Mouse (Mus musculus) adrenal gland, adult 18-20 months (tissue): Measurements from ENCODE around the gene Sycp3. TPM values are rescaled to one million over a fixed set of nuclear protein-coding genes. Genes with fewer than 3 reads are reported as not detected.
A peak's percentile ranks its signal among the peaks of the same experiment; 100 is the strongest.
"Not testable (repeated sequence)": the region's sequence is repeated elsewhere in the genome, so short reads cannot be mapped to it uniquely, and the experiment has no call there.

ENCODE experiments used
- DNase-seq, 2 experiments: peaks; one replicate each; pipeline ENCODE4 v3.0.0; 2021 to 2022; ENCODE audit warnings: low spot score in 2 of 2
- total RNA-seq, 2 experiments: library from RNA; stranded (reverse); gene quantifications; 1 replicate in 1 of 2; 2 replicates in 1 of 2; pipeline ENCODE4 v1.2.3; 2021

The Sycp3 gene
- total RNA-seq, 2 experiments from 2014 or later, result 2.2 to 9.2 TPM

- no peak for DNase-seq
Measured at GRCm38 (mm10) chr10:88499993-88500392, 40.6 kb downstream of the Sycp3 start.

- DNase-seq, result no peak
Measured at GRCm38 (mm10) chr10:88501370-88501769, 42.0 kb downstream of the Sycp3 start.

GRCm38 (mm10) chr10:88501886-88502765 lies 42.8 kb downstream of the Sycp3 start:
- no peak for DNase-seq

GRCm38 (mm10) chr10:88502919-88503318 lies 43.5 kb downstream of the Sycp3 start:
- no peak for DNase-seq

GRCm38 (mm10) chr10:88503421-88504314 lies 44.3 kb downstream of the Sycp3 start, which contains the start of gene Chpt1:
Chpt1 (minus strand) TSS chr10:88504073.
- peak; percentile 88 to 92 for DNase-seq

- DNase-seq, result no peak
Measured at GRCm38 (mm10) chr10:88504481-88504880, 45.1 kb downstream of the Sycp3 start.

GRCm38 (mm10) chr10:88505256-88505655 lies 45.9 kb downstream of the Sycp3 start:
- no peak for DNase-seq

- no peak for DNase-seq
Measured at GRCm38 (mm10) chr10:88507691-88508143, 48.3 kb downstream of the Sycp3 start.

GRCm38 (mm10) chr10:88510503-88511271 lies 51.3 kb downstream of the Sycp3 start:
- peak in 1 of 2 experiments; percentile 19 for DNase-seq

GRCm38 (mm10) chr10:88511355-88511754 lies 52.0 kb downstream of the Sycp3 start:
- DNase-seq, result no peak

GRCm38 (mm10) chr10:88513574-88514135 lies 54.3 kb downstream of the Sycp3 start:
- no peak for DNase-seq

- peak; percentile 55 to 64 for DNase-seq
Measured at GRCm38 (mm10) chr10:88514495-88514894, 55.1 kb downstream of the Sycp3 start.

- not testable (repeated sequence) for DNase-seq
Measured at GRCm38 (mm10) chr10:88515049-88515448, 55.7 kb downstream of the Sycp3 start.

GRCm38 (mm10) chr10:88522795-88523194 lies 63.4 kb downstream of the Sycp3 start:
- DNase-seq, result no peak

Other genes with a start within 250 kb of the Sycp3 start
- 10 to 100 TPM in 1 of 2 experiments, 1 to 10 TPM in 1; 7.4 to 22.3 TPM for gene Dram1, start 80.5 kb upstream of the Sycp3 start, total RNA-seq
- gene Gnptab, start 80.4 kb upstream of the Sycp3 start, total RNA-seq, result 10 to 100 TPM; 29.2 to 36.0 TPM
- gene Chpt1, start 44.5 kb downstream of the Sycp3 start, total RNA-seq, result 100 to 1,000 TPM; 358 to 802 TPM
- gene Mybpc1, start 145.6 kb downstream of the Sycp3 start, total RNA-seq, result 1 to 10 TPM in 1 of 2 experiments, under 1 TPM in 1; 0.60 to 4.3 TPM
- under 1 TPM in 1 of 2 experiments, not detected in 1; 0.58 TPM for gene Spic, start 225.4 kb downstream of the Sycp3 start, total RNA-seq